Comparison of ENCODE assay signal across 8 mouse cellular contexts in genomic region chr3:96634928-96635879, GRCm38 (mm10). TPM values are rescaled to one million over a fixed set of nuclear protein-coding genes. Genes with fewer than 3 reads are reported as not detected.
DNase-seq lines count a peak whose midpoint lies in the region; ATAC-seq lines count a peak whose summit lies in the region.

Pex11b (plus strand) TSS chr3:96635376.
Gm42957 (plus strand) TSS chr3:96635474.

- H3K9ac ChIP-seq in lung, embryonic 16.5 days (ENCODE audit: low read length), result peak within 1 kb of the TSS; percentile 91

- no peaks in the 10 kb centered on the region for H3K9me3 ChIP-seq in lung, embryonic 16.5 days (ENCODE audit: control insufficient read depth, low read length)

- H3K4me1 ChIP-seq in lung, embryonic 16.5 days (replicated peaks; ENCODE audit: control insufficient read depth, insufficient read depth, low read length), result peaks cover 19% of the 10 kb centered on the region

- peak; percentile 80 to 85 for ATAC-seq in hematopoietic stem cell, adult 5-6 weeks (replicated peaks in 1 of 2; ENCODE audit: insufficient read depth in 1 of 2, low FRiP score in 2 of 2, low TSS enrichment in 1 of 2, low read depth in 1 of 2, poor library complexity in 2 of 2, severe bottlenecking in 2 of 2)
- peak; percentile 96 for ATAC-seq in lung, embryonic 16.5 days (ENCODE audit: low read depth)

- DNase-seq in MEL-GATA-1-ER (ENCODE audit: extremely low read depth, low read depth), result peak; percentile 95
- DNase-seq in cerebellum, adult 8-10 months, result peak; percentile 80
- DNase-seq in forelimb bud, embryonic 11.5 days (ENCODE audit: low read depth, low spot score), result peak; percentile 83
- DNase-seq in layer of hippocampus, adult 9-10 months (ENCODE audit: low spot score), result peak; percentile 59
- DNase-seq in ovary, postnatal 10 days (ENCODE audit: low spot score), result peak; percentile 84
- DNase-seq in thymus, postnatal 10 days (ENCODE audit: low spot score in 2 of 2), result peak; percentile 72 to 76

- H3K36me3 ChIP-seq in lung, embryonic 16.5 days (ENCODE audit: control insufficient read depth, insufficient read depth, low read length), result peaks cover 26% of the 10 kb centered on the region

- peak within 1 kb of the TSS; percentile 87 for H3K27ac ChIP-seq in lung, embryonic 16.5 days (ENCODE audit: low read length)

- peak within 1 kb of the TSS; percentile 62 for H3K4me2 ChIP-seq in lung, embryonic 16.5 days (ENCODE audit: low read depth, low read length)

- peak within 1 kb of the TSS; percentile 79 for H3K4me3 ChIP-seq in lung, embryonic 16.5 days (ENCODE audit: low read length)

- 2% methylated on average over 60 of the region's 60 CpGs for WGBS in lung, embryonic 16.5 days

- no peaks in the 10 kb centered on the region for H3K27me3 ChIP-seq in lung, embryonic 16.5 days (ENCODE audit: control insufficient read depth, insufficient read depth, low read depth, low read length)

RNA-seq across cellular contexts. Expression of gene Pex11b, which starts in this region (rescaled TPM):
- total RNA-seq in hematopoietic stem cell, adult 5-6 weeks (2017), result 23.9 and 30.9 TPM in 2 replicates
- 54.2 and 57.7 TPM in 2 replicates for polyA plus RNA-seq in lung, embryonic 16.5 days (2015; fragmentation: Nextera tagmentation; extraction: Ambion mirVana)

RNA-seq across cellular contexts. Expression of gene Gm42957, which starts in this region (rescaled TPM):
- total RNA-seq in hematopoietic stem cell, adult 5-6 weeks (2017), result not detected in 2 replicates
- 0.15 and 0.24 TPM in 2 replicates for polyA plus RNA-seq in lung, embryonic 16.5 days (2015; fragmentation: Nextera tagmentation; extraction: Ambion mirVana)

Comparison
In these comparisons a context has a peak if more than half of its experiments do, and no peak if none do; other contexts are left out.
1. Peak in every context shown above with its lines: DNase-seq, ATAC-seq, H3K4me3 ChIP-seq and H3K27ac ChIP-seq.